Mouse (Mus musculus): ENCODE data around the gene Clca3a1. TPM values are rescaled to one million over a fixed set of nuclear protein-coding genes. Genes with fewer than 3 reads are reported as not detected.
"Not testable (repeated sequence)": the region's sequence is repeated elsewhere in the genome, so short reads cannot be mapped to it uniquely, and the experiment has no call there.

Gene Clca3a1
- polyA plus RNA-seq, 1 experiment from 2014 or later = 0.78 TPM

- H3K9me3 ChIP-seq (replicated peaks; ENCODE audit: control insufficient read depth, low read length, poor library complexity, severe bottlenecking); H3K27me3 ChIP-seq (ENCODE audit: control insufficient read depth, insufficient read depth, low read depth, low read length); H3K36me3 ChIP-seq (ENCODE audit: control insufficient read depth, insufficient read depth, low read length); ATAC-seq; H3K27ac ChIP-seq (ENCODE audit: low read length); H3K4me1 ChIP-seq (ENCODE audit: control insufficient read depth, insufficient read depth, low read length); H3K9ac ChIP-seq (ENCODE audit: low read depth, low read length); H3K4me3 ChIP-seq (ENCODE audit: low read depth, low read length); H3K4me2 ChIP-seq (ENCODE audit: low read length): not testable (repeated sequence)
- 89% methylated on average over 8 of the region's 8 CpGs for WGBS
Observed at GRCm38 (mm10) chr3:144756103-144756502, 4.7 kb downstream of the Clca3a1 start.

DNA sequence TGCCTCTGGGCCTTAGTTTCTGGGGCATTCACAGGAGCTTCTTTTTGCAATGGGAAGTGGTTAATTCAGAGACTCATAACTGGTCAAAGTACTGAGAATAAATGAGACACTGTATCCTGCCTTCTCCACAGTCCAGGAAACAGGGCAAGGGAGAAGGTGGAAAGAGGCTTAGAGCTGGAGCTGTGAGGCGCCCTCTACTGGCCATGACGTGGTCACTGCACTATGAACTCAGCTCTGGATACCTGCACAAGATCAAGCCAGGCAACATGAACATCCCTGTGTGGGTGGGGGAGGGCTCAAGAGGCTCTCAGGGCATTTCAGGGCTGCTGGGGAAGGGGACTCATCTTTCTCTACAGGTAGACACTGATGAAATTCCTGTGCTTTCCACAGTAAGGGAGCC is 7.7 kb downstream of the Clca3a1 start:
- Histone ChIP-seq H3K4me1 (ENCODE audit: control insufficient read depth, insufficient read depth, low read length) (no peaks in the 10 kb centered on the region), H3K4me2 (ENCODE audit: low read length) (no peak overlapping the region), H3K4me3 (ENCODE audit: low read depth, low read length) (no peak overlapping the region), H3K36me3 (ENCODE audit: control insufficient read depth, insufficient read depth, low read length) (no peaks in the 10 kb centered on the region), H3K9me3 (replicated peaks; ENCODE audit: control insufficient read depth, low read length, poor library complexity, severe bottlenecking) (no peaks in the 10 kb centered on the region), H3K9ac (ENCODE audit: low read depth, low read length) (no peak overlapping the region), H3K27ac (ENCODE audit: low read length) (no peak overlapping the region), H3K27me3 (ENCODE audit: control insufficient read depth, insufficient read depth, low read depth, low read length) (no peaks in the 10 kb centered on the region)
- WGBS = 0% methylated on average over 2 of the region's 2 CpGs
- no peak for ATAC-seq

GRCm38 (mm10) chr3:144749062-144749963 is 11.5 kb downstream of the Clca3a1 start:
- not testable (repeated sequence) for H3K27ac ChIP-seq (ENCODE audit: low read length); H3K4me1 ChIP-seq (ENCODE audit: control insufficient read depth, insufficient read depth, low read length); H3K27me3 ChIP-seq (ENCODE audit: control insufficient read depth, insufficient read depth, low read depth, low read length); H3K9me3 ChIP-seq (replicated peaks; ENCODE audit: control insufficient read depth, low read length, poor library complexity, severe bottlenecking); H3K36me3 ChIP-seq (ENCODE audit: control insufficient read depth, insufficient read depth, low read length); H3K4me3 ChIP-seq (ENCODE audit: low read depth, low read length); H3K9ac ChIP-seq (ENCODE audit: low read depth, low read length)
- WGBS = 36% methylated on average over 18 of the region's 21 CpGs
- peak overlapping the region; percentile 25; the same call in 1 of the 2 replicates for H3K4me2 ChIP-seq (ENCODE audit: low read length)
- ATAC-seq = peak; percentile 88

GRCm38 (mm10) chr3:144747706-144748105 is 13.1 kb downstream of the Clca3a1 start:
- H3K27me3 ChIP-seq (ENCODE audit: control insufficient read depth, insufficient read depth, low read depth, low read length); H3K9me3 ChIP-seq (replicated peaks; ENCODE audit: control insufficient read depth, low read length, poor library complexity, severe bottlenecking); H3K4me1 ChIP-seq (ENCODE audit: control insufficient read depth, insufficient read depth, low read length); H3K9ac ChIP-seq (ENCODE audit: low read depth, low read length); H3K4me2 ChIP-seq (ENCODE audit: low read length); H3K36me3 ChIP-seq (ENCODE audit: control insufficient read depth, insufficient read depth, low read length); H3K27ac ChIP-seq (ENCODE audit: low read length); H3K4me3 ChIP-seq (ENCODE audit: low read depth, low read length): not testable (repeated sequence)
- WGBS = 8% methylated on average over 3 of the region's 3 CpGs
- peak; percentile 81 for ATAC-seq

GRCm38 (mm10) chr3:144738396-144738795 is 22.4 kb downstream of the Clca3a1 start:
- H3K9me3 ChIP-seq (replicated peaks; ENCODE audit: control insufficient read depth, low read length, poor library complexity, severe bottlenecking); H3K27me3 ChIP-seq (ENCODE audit: control insufficient read depth, insufficient read depth, low read depth, low read length); ATAC-seq; H3K4me3 ChIP-seq (ENCODE audit: low read depth, low read length); H3K4me2 ChIP-seq (ENCODE audit: low read length); H3K27ac ChIP-seq (ENCODE audit: low read length); H3K36me3 ChIP-seq (ENCODE audit: control insufficient read depth, insufficient read depth, low read length); H3K9ac ChIP-seq (ENCODE audit: low read depth, low read length); H3K4me1 ChIP-seq (ENCODE audit: control insufficient read depth, insufficient read depth, low read length): not testable (repeated sequence)
- WGBS = 78% methylated on average over 24 of the region's 24 CpGs

GRCm38 (mm10) chr3:144736831-144737230 is 23.9 kb downstream of the Clca3a1 start:
- 31% methylated on average over 9 of the region's 9 CpGs for WGBS
- Histone ChIP-seq H3K4me1 (ENCODE audit: control insufficient read depth, insufficient read depth, low read length) (no peaks in the 10 kb centered on the region), H3K4me2 (ENCODE audit: low read length) (no peak overlapping the region), H3K36me3 (ENCODE audit: control insufficient read depth, insufficient read depth, low read length) (no peaks in the 10 kb centered on the region), H3K9ac (ENCODE audit: low read depth, low read length) (no peak overlapping the region), H3K4me3 (ENCODE audit: low read depth, low read length) (no peak overlapping the region), H3K9me3 (replicated peaks; ENCODE audit: control insufficient read depth, low read length, poor library complexity, severe bottlenecking) (no peaks in the 10 kb centered on the region), H3K27me3 (ENCODE audit: control insufficient read depth, insufficient read depth, low read depth, low read length) (no peaks in the 10 kb centered on the region), H3K27ac (ENCODE audit: low read length) (no peak overlapping the region)
- ATAC-seq = peak; percentile 42; the same call in 1 of the 2 replicates

DNA sequence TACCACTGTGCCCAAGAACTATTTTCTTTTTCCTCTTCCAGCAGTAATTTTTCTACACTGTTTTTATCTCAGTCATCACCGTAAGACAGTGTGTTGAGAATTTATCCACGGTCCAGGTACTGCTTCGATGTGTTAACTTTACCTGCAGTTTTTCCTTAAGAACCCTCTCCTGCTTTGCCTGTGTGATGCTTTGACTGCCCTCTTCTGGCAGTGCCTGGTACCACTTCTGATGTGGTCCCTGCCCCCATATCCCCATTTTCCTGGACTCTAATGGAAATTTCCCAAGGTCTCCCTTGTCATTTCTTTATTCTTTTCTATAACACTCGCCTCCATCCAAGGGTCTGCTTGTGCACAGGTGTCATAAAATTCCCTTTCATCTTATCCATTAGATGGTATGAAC is 37.3 kb downstream of the Clca3a1 start:
- no peaks in the 10 kb centered on the region for H3K9me3 ChIP-seq (replicated peaks; ENCODE audit: control insufficient read depth, low read length, poor library complexity, severe bottlenecking)
- ATAC-seq = no peak
- no peak overlapping the region for H3K4me2 ChIP-seq (ENCODE audit: low read length)
- no peaks in the 10 kb centered on the region for H3K36me3 ChIP-seq (ENCODE audit: control insufficient read depth, insufficient read depth, low read length)
- H3K27me3 ChIP-seq (ENCODE audit: control insufficient read depth, insufficient read depth, low read depth, low read length) = no peaks in the 10 kb centered on the region
- H3K4me1 ChIP-seq (ENCODE audit: control insufficient read depth, insufficient read depth, low read length) = peaks cover 14% of the 10 kb centered on the region
- WGBS = 48% methylated on average over 4 of the region's 4 CpGs
- no peak overlapping the region for H3K4me3 ChIP-seq (ENCODE audit: low read depth, low read length)
- H3K27ac ChIP-seq (ENCODE audit: low read length) = no peak overlapping the region
- no peak overlapping the region for H3K9ac ChIP-seq (ENCODE audit: low read depth, low read length)

- not testable (repeated sequence) for H3K9me3 ChIP-seq (replicated peaks; ENCODE audit: control insufficient read depth, low read length, poor library complexity, severe bottlenecking); H3K36me3 ChIP-seq (ENCODE audit: control insufficient read depth, insufficient read depth, low read length); H3K4me2 ChIP-seq (ENCODE audit: low read length); H3K9ac ChIP-seq (ENCODE audit: low read depth, low read length); H3K27me3 ChIP-seq (ENCODE audit: control insufficient read depth, insufficient read depth, low read depth, low read length); H3K27ac ChIP-seq (ENCODE audit: low read length); ATAC-seq; H3K4me3 ChIP-seq (ENCODE audit: low read depth, low read length)
- H3K4me1 ChIP-seq (ENCODE audit: control insufficient read depth, insufficient read depth, low read length) = peaks cover 21% of the 10 kb centered on the region
- WGBS = 82% methylated on average over 3 of the region's 3 CpGs
Observed at GRCm38 (mm10) chr3:144722566-144722965, 38.2 kb downstream of the Clca3a1 start.

- Histone ChIP-seq H3K9me3 (replicated peaks; ENCODE audit: control insufficient read depth, low read length, poor library complexity, severe bottlenecking) (no peaks in the 10 kb centered on the region), H3K36me3 (ENCODE audit: control insufficient read depth, insufficient read depth, low read length) (no peaks in the 10 kb centered on the region), H3K9ac (ENCODE audit: low read depth, low read length) (no peak overlapping the region), H3K4me2 (ENCODE audit: low read length) (no peak overlapping the region), H3K27ac (ENCODE audit: low read length) (no peak overlapping the region), H3K27me3 (ENCODE audit: control insufficient read depth, insufficient read depth, low read depth, low read length) (no peaks in the 10 kb centered on the region), H3K4me3 (ENCODE audit: low read depth, low read length) (no peak overlapping the region), H3K4me1 (ENCODE audit: control insufficient read depth, insufficient read depth, low read length) (peaks cover 25% of the 10 kb centered on the region)
- WGBS = 91% methylated on average over 9 of the region's 9 CpGs
- no peak for ATAC-seq
Observed at GRCm38 (mm10) chr3:144721860-144722256, 38.9 kb downstream of the Clca3a1 start.

Data from midbrain, embryonic 16.5 days (tissue).